Mouse (Mus musculus): Measurements from ENCODE around the gene Spint5. TPM values are rescaled to one million over a fixed set of nuclear protein-coding genes. Genes with fewer than 3 reads are reported as not detected.

Gene Spint5
- total RNA-seq, 2 experiments from 2014 or later, result not detected

Other genes starting within 250 kb of the Spint5 start
- not detected for gene Trp53tg5, start 241.6 kb upstream of the Spint5 start, total RNA-seq (2021)
- 10 to 100 TPM; 14.4 to 21.9 TPM for gene Dbndd2, start 229.2 kb upstream of the Spint5 start, total RNA-seq (2021)
- gene Pigt, start 217.8 kb upstream of the Spint5 start, total RNA-seq (2021), result 10 to 100 TPM; 34.7 to 34.8 TPM
- under 1 TPM; 0.78 to 0.83 TPM for gene Wfdc2, start 152.9 kb upstream of the Spint5 start, total RNA-seq (2021)
- not detected for gene Spint3, start 141.8 kb upstream of the Spint5 start, total RNA-seq (2021)
- gene Wfdc6a, start 129.9 kb upstream of the Spint5 start, total RNA-seq (2021), result under 1 TPM in 1 of 2 experiments, not detected in 1; 0.34 TPM
- gene Eppin, start 121.7 kb upstream of the Spint5 start, total RNA-seq (2021), result not detected
- gene Wfdc6b, start 101.8 kb upstream of the Spint5 start, total RNA-seq (2021), result not detected
- gene Wfdc8, start 101.7 kb upstream of the Spint5 start, total RNA-seq (2021), result not detected
- gene Wfdc16, start 76.5 kb upstream of the Spint5 start, total RNA-seq (2021), result not detected
- gene Wfdc10, start 59.3 kb upstream of the Spint5 start, total RNA-seq (2021), result not detected
- gene Wfdc9, start 58.7 kb upstream of the Spint5 start, total RNA-seq (2021), result not detected
- gene Wfdc11, start 41.2 kb upstream of the Spint5 start, total RNA-seq (2021), result not detected
- not detected for gene Wfdc13, start 30.2 kb upstream of the Spint5 start, total RNA-seq (2021)
- gene Spint4, start 16.8 kb upstream of the Spint5 start, total RNA-seq (2021), result not detected
- gene Wfdc3, start 30.6 kb downstream of the Spint5 start, total RNA-seq (2021), result under 1 TPM; 0.28 to 0.29 TPM
- gene Dnttip1, start 30.7 kb downstream of the Spint5 start, total RNA-seq (2021), result 10 to 100 TPM; 24.4 to 25.8 TPM
- 1 to 10 TPM; 2.4 to 2.9 TPM for gene Ube2c, start 54.6 kb downstream of the Spint5 start, total RNA-seq (2021)
- gene Tnnc2, start 64.7 kb downstream of the Spint5 start, total RNA-seq (2021), result not detected
- 10 to 100 TPM; 24.7 to 27.5 TPM for gene Snx21, start 70.5 kb downstream of the Spint5 start, total RNA-seq (2021)
- gene Acot8, start 89.6 kb downstream of the Spint5 start, total RNA-seq (2021), result 10 to 100 TPM; 10.7 to 12.2 TPM
- 1 to 10 TPM; 2.5 to 3.1 TPM for gene Zswim3, start 89.8 kb downstream of the Spint5 start, total RNA-seq (2021)
- gene Zswim1, start 107.4 kb downstream of the Spint5 start, total RNA-seq (2021), result 1 to 10 TPM; 3.6 to 4.5 TPM
- gene Spata25, start 113.2 kb downstream of the Spint5 start, total RNA-seq (2021), result under 1 TPM; 0.42 to 0.64 TPM
- gene Ctsa, start 117.6 kb downstream of the Spint5 start, total RNA-seq (2021), result 100 to 1,000 TPM in 1 of 2 experiments, 10 to 100 TPM in 1; 90.9 to 108 TPM
- 10 to 100 TPM; 39.9 to 44.6 TPM for gene Neurl2, start 118.2 kb downstream of the Spint5 start, total RNA-seq (2021)
- gene Pltp, start 142.4 kb downstream of the Spint5 start, total RNA-seq (2021), result 10 to 100 TPM; 35.9 to 37.5 TPM
- gene Pcif1, start 164.0 kb downstream of the Spint5 start, total RNA-seq (2021), result 10 to 100 TPM; 27.5 to 34.6 TPM
- gene Zfp335, start 196.5 kb downstream of the Spint5 start, total RNA-seq (2021), result 1 to 10 TPM; 8.6 to 9.2 TPM
- gene Mmp9, start 225.5 kb downstream of the Spint5 start, total RNA-seq (2021), result under 1 TPM; 0.55 to 0.61 TPM
- gene Slc12a5, start 245.5 kb downstream of the Spint5 start, total RNA-seq (2021), result under 1 TPM; 0.65 to 0.81 TPM